Mouse (Mus musculus) left cerebral cortex, adult 18-20 months (tissue): ENCODE measurements at regions not wholly inside any gene's neighbourhood (a gene's known extent, or its start where the extent isn't known, plus 50 kb on each side); places are given as distances from the start of the nearest gene placed in this dataset.
A peak's percentile ranks its signal among the peaks of the same experiment; 100 is the strongest.

Experiments
- DNase-seq, 2 experiments: peaks; one replicate each; pipeline ENCODE4 v3.0.0; 2021 to 2022; ENCODE audit warnings: low spot score in 2 of 2, mixed read lengths in 1 of 2

GRCm38 (mm10) chr8:126664891-126665290, 71.1 kb upstream of the Irf2bp2 start:
- DNase-seq: no peak

- peak in 1 of 2 experiments; percentile 33 for DNase-seq
These were observed 69.3 kb upstream of the Irf2bp2 start for GRCm38 (mm10) chr8:126662797-126663784.

- no peak for DNase-seq
These were observed 68.4 kb upstream of the Irf2bp2 start for GRCm38 (mm10) chr8:126662151-126662550.

GRCm38 (mm10) chr8:126661511-126662142, 67.8 kb upstream of the Irf2bp2 start:
- DNase-seq: no peak

- no peak for DNase-seq
These were observed 67.0 kb upstream of the Irf2bp2 start for GRCm38 (mm10) chr8:126660658-126661316.

- no peak for DNase-seq
These were observed 66.2 kb upstream of the Irf2bp2 start for GRCm38 (mm10) chr8:126659691-126660657.

GRCm38 (mm10) chr8:126657546-126657945, 63.8 kb upstream of the Irf2bp2 start:
- no peak for DNase-seq

- no peak for DNase-seq
These were observed 62.9 kb upstream of the Irf2bp2 start for GRCm38 (mm10) chr8:126656554-126657260.

GRCm38 (mm10) chr8:126655565-126655964, 61.8 kb upstream of the Irf2bp2 start:
- no peak for DNase-seq

GRCm38 (mm10) chr8:126654353-126654752, 60.6 kb upstream of the Irf2bp2 start:
- no peak for DNase-seq

- no peak for DNase-seq
These were observed 58.4 kb upstream of the Irf2bp2 start for GRCm38 (mm10) chr8:126652151-126652550.

GRCm38 (mm10) chr8:126650945-126651344, 57.2 kb upstream of the Irf2bp2 start:
- DNase-seq: no peak

- no peak for DNase-seq
These were observed 55.5 kb upstream of the Irf2bp2 start for GRCm38 (mm10) chr8:126649305-126649704.

GRCm38 (mm10) chr8:126647350-126647749, 53.6 kb upstream of the Irf2bp2 start:
- DNase-seq: no peak

- no peak for DNase-seq
These were observed 53.0 kb upstream of the Irf2bp2 start for GRCm38 (mm10) chr8:126646604-126647311.

- DNase-seq: no peak
These were observed 50.4 kb upstream of the Irf2bp2 start for GRCm38 (mm10) chr8:126644179-126644578.
